Mouse (Mus musculus): ENCODE data around the gene Mnx1. TPM values are rescaled to one million over a fixed set of nuclear protein-coding genes. Genes with fewer than 3 reads are reported as not detected.

Mnx1 gene
- 0.45 and 0.88 TPM in 2 replicates for polyA plus RNA-seq (2011; ENCODE audit: insufficient read depth, insufficient read length, low read depth, missing spikeins)

DNA sequence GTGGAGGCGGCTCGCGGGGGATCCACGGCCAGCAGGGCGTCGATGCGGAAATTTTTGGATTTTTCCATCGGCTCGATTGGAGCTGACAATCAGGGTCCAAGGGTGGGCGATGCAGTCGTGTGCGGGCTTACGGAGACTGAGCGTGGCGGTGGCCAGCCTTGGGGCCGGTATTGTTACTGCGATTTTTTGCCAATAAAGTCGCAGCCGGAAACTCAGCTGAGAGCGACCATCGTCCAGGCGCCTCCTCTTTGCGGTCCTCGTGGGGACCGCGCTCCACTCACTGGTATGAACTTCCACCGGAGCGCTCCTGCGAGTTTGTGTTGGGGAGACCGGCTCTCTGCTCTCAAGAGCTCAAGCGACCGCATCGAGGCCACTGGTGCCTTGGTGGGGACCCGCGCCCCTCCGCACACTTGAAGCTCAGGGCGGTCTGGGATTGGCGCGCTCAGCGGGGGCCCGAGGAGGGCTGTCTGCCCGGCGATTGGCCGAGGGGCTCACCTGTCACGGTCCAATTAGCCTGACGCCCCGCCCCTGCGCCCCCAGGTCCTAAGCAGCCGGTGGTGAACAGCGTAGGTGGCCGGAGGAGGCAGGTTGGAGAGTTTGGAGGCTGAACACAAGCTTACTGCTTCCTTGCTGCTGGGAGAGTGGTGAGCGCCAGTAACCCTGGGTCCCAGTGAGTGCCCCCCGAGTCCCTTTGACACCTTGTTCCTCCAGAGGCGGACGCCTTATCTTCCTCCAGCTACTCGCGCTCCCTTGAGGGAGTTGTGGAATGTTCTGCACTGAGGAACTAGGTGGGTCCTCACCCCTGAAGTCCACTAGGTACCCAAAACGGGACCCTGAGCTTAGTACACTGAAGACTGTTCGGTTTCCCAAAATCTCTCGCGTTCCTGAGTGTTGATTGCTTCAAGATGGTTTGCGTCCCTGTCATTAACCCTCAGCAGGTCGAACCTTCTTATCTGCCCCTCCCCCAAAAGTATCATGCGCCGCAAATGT lies at the start of gene Mnx1:
Gene Mnx1, minus strand, starts transcription at position 263 of the 990 bp plus-strand sequence.
- 0 out of 2 replicates have a peak, but pooled peaks have one; percentile 6 for TF ChIP-seq EP300 (IDR thresholded peaks at IDR 0.05; ENCODE audit: insufficient read depth, low read depth, low read length)
- no peak for TF ChIP-seq CTCF (IDR thresholded peaks at IDR 0.05; ENCODE audit: low read depth, low read length)
- no peak for TF ChIP-seq POLR2A (IDR thresholded peaks at IDR 0.05; ENCODE audit: insufficient read depth, low read length)
- Histone ChIP-seq H3K4me1 (ENCODE audit: control insufficient read depth, insufficient read depth, low read length) (no peaks in the 10 kb centered on the region), H3K27ac (ENCODE audit: insufficient read depth, low read length) (no peak within 1 kb of the TSS), H3K4me3 (ENCODE audit: low read depth, low read length) (peak within 1 kb of the TSS; percentile 85), H3K9me3 (replicated peaks; ENCODE audit: control insufficient read depth, insufficient read depth, low read length, poor library complexity, severe bottlenecking) (0 out of 2 replicates have a peak, but pooled peaks cover 1% of the 10 kb centered on the region), H3K27me3 (ENCODE audit: control insufficient read depth, insufficient read depth, low read length, poor library complexity, severe bottlenecking) (peaks cover 22% of the 10 kb centered on the region), H3K9ac (ENCODE audit: low read depth, poor library complexity, severe bottlenecking) (peak within 1 kb of the TSS; percentile 73), H3K36me3 (ENCODE audit: control insufficient read depth, insufficient read depth, low read length, poor library complexity, severe bottlenecking) (no peaks in the 10 kb centered on the region)

DNA sequence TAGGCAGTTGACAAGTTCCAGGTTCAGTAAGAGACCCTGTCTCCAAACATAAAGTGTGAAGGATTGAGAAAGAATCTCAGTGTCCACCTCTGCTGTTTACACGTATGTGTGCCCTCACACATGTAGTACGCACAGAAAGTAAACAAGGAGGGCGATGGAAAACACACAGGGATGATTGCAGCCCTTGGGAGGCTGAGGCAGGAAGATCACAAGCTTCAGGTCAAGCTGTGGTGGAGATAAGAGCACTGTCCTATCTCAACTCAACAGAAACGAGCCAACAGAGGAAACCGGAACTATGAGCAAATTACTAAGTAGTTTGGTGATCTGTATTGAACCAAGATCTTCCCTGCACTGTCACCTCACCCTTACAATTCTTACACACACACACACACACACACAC lies 38.2 kb upstream of the Mnx1 start:
- TF ChIP-seq POLR2A (IDR thresholded peaks at IDR 0.05; ENCODE audit: insufficient read depth, low read length), result no peak
- no peak for TF ChIP-seq EP300 (IDR thresholded peaks at IDR 0.05; ENCODE audit: insufficient read depth, low read depth, low read length)
- TF ChIP-seq CTCF (IDR thresholded peaks at IDR 0.05; ENCODE audit: low read depth, low read length), result no peak
- no peak overlapping the region for H3K9ac ChIP-seq (ENCODE audit: low read depth, poor library complexity, severe bottlenecking)
- no peaks in the 10 kb centered on the region for H3K4me1 ChIP-seq (ENCODE audit: control insufficient read depth, insufficient read depth, low read length)
- H3K4me3 ChIP-seq (ENCODE audit: low read depth, low read length), result no peak overlapping the region
- no peaks in the 10 kb centered on the region for H3K9me3 ChIP-seq (replicated peaks; ENCODE audit: control insufficient read depth, insufficient read depth, low read length, poor library complexity, severe bottlenecking)
- no peak overlapping the region for H3K27ac ChIP-seq (ENCODE audit: insufficient read depth, low read length)
- no peaks in the 10 kb centered on the region for H3K36me3 ChIP-seq (ENCODE audit: control insufficient read depth, insufficient read depth, low read length, poor library complexity, severe bottlenecking)
- H3K27me3 ChIP-seq (ENCODE audit: control insufficient read depth, insufficient read depth, low read length, poor library complexity, severe bottlenecking), result no peaks in the 10 kb centered on the region

GRCm38 (mm10) chr5:29515888-29516287 lies 37.6 kb upstream of the Mnx1 start:
- TF ChIP-seq CTCF (IDR thresholded peaks at IDR 0.05; ENCODE audit: low read depth, low read length), result no peak
- TF ChIP-seq EP300 (IDR thresholded peaks at IDR 0.05; ENCODE audit: insufficient read depth, low read depth, low read length), result no peak
- TF ChIP-seq POLR2A (IDR thresholded peaks at IDR 0.05; ENCODE audit: insufficient read depth, low read length), result no peak
- Histone ChIP-seq H3K36me3 (ENCODE audit: control insufficient read depth, insufficient read depth, low read length, poor library complexity, severe bottlenecking) (no peaks in the 10 kb centered on the region), H3K9me3 (replicated peaks; ENCODE audit: control insufficient read depth, insufficient read depth, low read length, poor library complexity, severe bottlenecking) (no peaks in the 10 kb centered on the region), H3K27ac (ENCODE audit: insufficient read depth, low read length) (no peak overlapping the region), H3K9ac (ENCODE audit: low read depth, poor library complexity, severe bottlenecking) (no peak overlapping the region), H3K27me3 (ENCODE audit: control insufficient read depth, insufficient read depth, low read length, poor library complexity, severe bottlenecking) (no peaks in the 10 kb centered on the region), H3K4me3 (ENCODE audit: low read depth, low read length) (no peak overlapping the region), H3K4me1 (ENCODE audit: control insufficient read depth, insufficient read depth, low read length) (no peaks in the 10 kb centered on the region)

DNA sequence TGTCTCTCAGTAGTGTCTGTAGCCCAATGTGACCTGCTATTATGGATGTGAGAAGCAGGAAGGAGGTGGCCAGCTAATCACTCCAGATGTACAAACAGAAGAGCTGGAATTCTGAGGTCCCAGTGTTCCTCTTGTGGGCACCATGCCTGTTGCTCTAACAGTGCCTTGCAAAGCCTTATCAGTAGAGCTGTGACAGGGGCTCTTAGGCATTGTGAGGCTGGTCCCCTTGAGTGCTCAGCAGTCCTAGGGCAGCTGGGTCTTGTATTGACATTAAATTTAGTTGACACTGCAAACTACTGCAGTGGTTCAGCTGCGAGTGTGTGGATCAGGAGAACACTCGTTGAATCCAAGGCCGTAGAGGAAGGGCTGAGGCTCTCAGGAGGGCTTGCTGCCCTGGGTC lies 28.7 kb upstream of the Mnx1 start:
- Histone ChIP-seq H3K36me3 (ENCODE audit: control insufficient read depth, insufficient read depth, low read length, poor library complexity, severe bottlenecking) (no peaks in the 10 kb centered on the region), H3K4me3 (ENCODE audit: low read depth, low read length) (no peak overlapping the region), H3K4me1 (ENCODE audit: control insufficient read depth, insufficient read depth, low read length) (no peaks in the 10 kb centered on the region), H3K9ac (ENCODE audit: low read depth, poor library complexity, severe bottlenecking) (no peak overlapping the region), H3K9me3 (replicated peaks; ENCODE audit: control insufficient read depth, insufficient read depth, low read length, poor library complexity, severe bottlenecking) (no peaks in the 10 kb centered on the region), H3K27ac (ENCODE audit: insufficient read depth, low read length) (no peak overlapping the region), H3K27me3 (ENCODE audit: control insufficient read depth, insufficient read depth, low read length, poor library complexity, severe bottlenecking) (no peaks in the 10 kb centered on the region)
- no peak for TF ChIP-seq EP300 (IDR thresholded peaks at IDR 0.05; ENCODE audit: insufficient read depth, low read depth, low read length)
- no peak for TF ChIP-seq POLR2A (IDR thresholded peaks at IDR 0.05; ENCODE audit: insufficient read depth, low read length)
- TF ChIP-seq CTCF (IDR thresholded peaks at IDR 0.05; ENCODE audit: low read depth, low read length), result no peak

DNA sequence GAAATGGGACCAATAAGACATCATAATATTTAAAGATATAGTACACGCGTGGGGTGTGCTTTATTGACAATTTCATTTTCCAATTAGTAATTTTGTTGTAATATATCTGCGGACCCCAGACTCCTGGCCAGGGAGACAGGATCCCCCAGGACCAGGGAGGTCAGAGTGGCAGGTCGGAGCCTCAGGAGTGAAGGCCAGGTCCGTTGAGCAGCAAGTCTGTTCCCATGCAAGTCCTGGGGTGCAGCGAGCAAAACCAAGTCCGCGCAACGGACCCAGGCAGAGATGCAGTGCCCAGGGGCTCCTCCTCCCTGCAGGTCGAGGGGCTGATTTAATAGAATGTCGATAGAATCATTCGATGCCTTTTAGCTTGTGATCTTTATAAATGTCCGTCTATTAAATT lies 9.1 kb upstream of the Mnx1 start:
- no peak overlapping the region for H3K4me3 ChIP-seq (ENCODE audit: low read depth, low read length)
- H3K27me3 ChIP-seq (ENCODE audit: control insufficient read depth, insufficient read depth, low read length, poor library complexity, severe bottlenecking), result peaks cover 2% of the 10 kb centered on the region; the same call in 1 of the 2 replicates
- no peaks in the 10 kb centered on the region for H3K36me3 ChIP-seq (ENCODE audit: control insufficient read depth, insufficient read depth, low read length, poor library complexity, severe bottlenecking)
- no peaks in the 10 kb centered on the region for H3K9me3 ChIP-seq (replicated peaks; ENCODE audit: control insufficient read depth, insufficient read depth, low read length, poor library complexity, severe bottlenecking)
- no peaks in the 10 kb centered on the region for H3K4me1 ChIP-seq (ENCODE audit: control insufficient read depth, insufficient read depth, low read length)
- no peak overlapping the region for H3K9ac ChIP-seq (ENCODE audit: low read depth, poor library complexity, severe bottlenecking)
- TF ChIP-seq CTCF (IDR thresholded peaks at IDR 0.05; ENCODE audit: low read depth, low read length) (no peak), POLR2A (IDR thresholded peaks at IDR 0.05; ENCODE audit: insufficient read depth, low read length) (no peak), EP300 (IDR thresholded peaks at IDR 0.05; ENCODE audit: insufficient read depth, low read depth, low read length) (no peak)
- no peak overlapping the region for H3K27ac ChIP-seq (ENCODE audit: insufficient read depth, low read length)

GRCm38 (mm10) chr5:29485941-29486320 lies 7.7 kb upstream of the Mnx1 start:
- H3K36me3 ChIP-seq (ENCODE audit: control insufficient read depth, insufficient read depth, low read length, poor library complexity, severe bottlenecking), result no peaks in the 10 kb centered on the region
- no peaks in the 10 kb centered on the region for H3K9me3 ChIP-seq (replicated peaks; ENCODE audit: control insufficient read depth, insufficient read depth, low read length, poor library complexity, severe bottlenecking)
- H3K4me1 ChIP-seq (ENCODE audit: control insufficient read depth, insufficient read depth, low read length), result no peaks in the 10 kb centered on the region
- no peak overlapping the region for H3K27ac ChIP-seq (ENCODE audit: insufficient read depth, low read length)
- no peak overlapping the region for H3K4me3 ChIP-seq (ENCODE audit: low read depth, low read length)
- H3K27me3 ChIP-seq (ENCODE audit: control insufficient read depth, insufficient read depth, low read length, poor library complexity, severe bottlenecking), result peaks cover 2% of the 10 kb centered on the region; the same call in 1 of the 2 replicates
- H3K9ac ChIP-seq (ENCODE audit: low read depth, poor library complexity, severe bottlenecking), result no peak overlapping the region
- TF ChIP-seq EP300 (IDR thresholded peaks at IDR 0.05; ENCODE audit: insufficient read depth, low read depth, low read length) (no peak), POLR2A (IDR thresholded peaks at IDR 0.05; ENCODE audit: insufficient read depth, low read length) (no peak), CTCF (IDR thresholded peaks at IDR 0.05; ENCODE audit: low read depth, low read length) (no peak)

Data from ES-Bruce4 (cell line).